Mouse (Mus musculus): Measurements from ENCODE around the gene Dnm3.

Dnm3 gene

GRCm38 (mm10) chr1:162247216-162247615 lies 230.6 kb downstream of the Dnm3 start:
- no peak for DNase-seq (ENCODE audit: low spot score)

GRCm38 (mm10) chr1:162243651-162243990 lies 234.2 kb downstream of the Dnm3 start:
- no peak for DNase-seq (ENCODE audit: low spot score)

DNA sequence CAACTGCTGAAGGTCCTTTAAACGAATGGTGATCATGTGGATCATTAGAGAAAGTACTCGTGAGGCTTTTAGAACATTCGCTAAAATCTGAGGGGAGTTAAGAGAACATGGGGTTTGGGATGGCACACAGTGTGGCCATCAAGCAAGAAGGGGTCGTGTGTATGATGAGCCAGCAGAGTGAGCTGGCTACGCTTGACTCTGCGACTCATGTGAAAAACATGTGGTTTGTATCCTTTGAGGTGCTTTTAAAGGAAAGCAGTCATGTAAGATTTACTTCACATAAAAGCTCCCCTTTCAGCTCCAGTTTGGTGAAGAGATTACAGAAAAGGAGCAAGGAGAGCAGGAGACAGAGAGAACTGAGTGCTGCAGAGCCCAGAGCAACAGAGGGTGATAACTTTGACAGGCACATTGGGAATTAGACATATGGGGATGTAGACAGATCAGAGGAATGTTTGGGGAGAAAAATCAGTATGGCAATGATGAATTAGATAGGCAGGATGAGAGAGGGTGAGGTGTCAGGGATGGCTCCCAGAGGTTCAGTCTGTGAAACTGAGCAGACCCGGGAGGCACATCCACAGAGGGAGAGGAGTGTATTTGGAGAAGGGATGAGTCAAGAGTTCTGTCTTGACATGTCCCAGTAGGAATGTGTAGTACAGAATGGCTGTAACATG lies 234.7 kb downstream of the Dnm3 start:
- no peak for DNase-seq (ENCODE audit: low spot score)

DNA sequence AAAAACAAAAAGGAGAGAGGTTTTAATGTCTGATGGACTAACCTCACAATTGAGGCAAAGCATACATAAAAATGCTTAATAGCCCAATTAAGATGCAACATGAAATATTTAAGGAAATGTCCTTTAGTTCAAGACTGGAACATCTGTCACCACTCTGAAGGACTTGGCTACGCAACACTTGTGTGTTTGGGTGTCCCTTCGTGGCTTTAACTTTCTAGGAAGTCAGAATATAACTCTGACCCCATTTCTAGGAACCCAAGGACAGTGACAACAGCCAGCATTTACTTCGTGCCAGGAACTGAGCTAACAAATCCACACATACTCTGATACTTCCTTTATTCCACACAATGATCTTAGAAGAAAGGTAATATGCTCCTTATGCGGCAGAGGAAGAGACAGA lies 237.1 kb downstream of the Dnm3 start:
- DNase-seq (ENCODE audit: low spot score), result no peak

DNA sequence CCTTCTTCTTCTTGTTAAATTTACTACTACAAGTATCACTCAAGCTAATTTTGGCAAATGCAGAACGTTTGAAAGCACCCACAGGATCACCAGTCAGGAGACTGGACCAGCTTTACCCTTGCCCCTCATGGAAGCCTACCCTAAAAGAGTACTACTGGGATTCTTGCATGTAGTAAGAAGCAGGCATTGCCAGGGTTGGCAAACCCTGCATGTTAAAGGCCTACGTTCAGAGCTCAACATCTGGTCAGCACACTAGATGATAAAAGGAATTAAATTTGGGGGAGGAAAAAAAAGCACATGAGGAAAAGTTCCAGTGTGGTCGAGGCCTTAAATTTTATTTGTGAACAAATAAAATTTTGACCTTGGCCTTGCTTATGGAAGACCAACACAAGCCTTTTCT lies 239.2 kb downstream of the Dnm3 start:
- no peak for DNase-seq (ENCODE audit: low spot score)

DNA sequence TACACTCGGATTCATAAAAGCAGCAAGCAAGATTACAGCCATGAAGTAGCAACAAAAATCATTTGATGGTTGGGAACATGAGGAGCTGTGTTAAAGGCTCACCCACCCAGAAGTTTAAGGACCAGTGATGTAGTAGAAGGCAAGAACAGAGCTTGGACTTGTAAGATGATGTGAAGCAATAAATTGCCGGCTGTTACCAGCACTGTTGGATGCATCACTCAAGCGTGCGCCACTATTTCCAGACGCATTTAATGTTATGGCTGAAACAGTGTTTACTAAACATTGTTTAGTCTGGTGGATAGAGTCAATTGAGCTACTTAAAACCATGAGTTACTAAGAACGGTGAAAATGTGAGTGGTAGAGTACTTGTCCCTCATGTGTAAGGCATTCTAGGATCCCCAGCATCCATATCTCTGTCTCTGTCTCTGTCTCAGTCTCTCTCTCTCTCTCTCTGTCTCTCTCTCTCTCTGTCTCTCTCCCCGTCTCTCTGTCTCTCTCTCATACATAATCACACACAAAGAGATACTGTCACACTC lies 241.1 kb downstream of the Dnm3 start:
- DNase-seq (ENCODE audit: low spot score), result no peak

GRCm38 (mm10) chr1:162225621-162226147 lies 252.2 kb downstream of the Dnm3 start:
- DNase-seq (ENCODE audit: low spot score), result no peak

GRCm38 (mm10) chr1:162224817-162225605 lies 252.8 kb downstream of the Dnm3 start:
- no peak for DNase-seq (ENCODE audit: low spot score)

DNA sequence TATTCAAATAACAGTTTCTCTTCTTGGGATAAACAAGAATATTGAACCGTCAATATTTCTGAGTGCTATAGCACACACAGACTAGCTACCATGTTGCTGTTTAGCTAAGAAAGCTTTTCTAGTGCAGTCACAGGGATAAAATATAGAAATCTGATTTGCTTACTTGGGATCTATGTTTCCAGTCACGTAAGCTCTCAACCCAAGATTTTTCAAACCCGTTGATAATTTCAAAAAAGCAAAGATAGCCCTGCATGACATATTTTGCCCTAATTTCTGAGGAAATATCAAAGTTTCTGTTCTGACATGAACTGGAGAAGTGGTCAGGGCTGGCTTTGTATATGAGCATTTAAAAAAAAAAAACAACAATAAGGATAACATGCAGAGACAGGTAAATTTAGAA lies 253.8 kb downstream of the Dnm3 start:
- no peak for DNase-seq (ENCODE audit: low spot score)

DNA sequence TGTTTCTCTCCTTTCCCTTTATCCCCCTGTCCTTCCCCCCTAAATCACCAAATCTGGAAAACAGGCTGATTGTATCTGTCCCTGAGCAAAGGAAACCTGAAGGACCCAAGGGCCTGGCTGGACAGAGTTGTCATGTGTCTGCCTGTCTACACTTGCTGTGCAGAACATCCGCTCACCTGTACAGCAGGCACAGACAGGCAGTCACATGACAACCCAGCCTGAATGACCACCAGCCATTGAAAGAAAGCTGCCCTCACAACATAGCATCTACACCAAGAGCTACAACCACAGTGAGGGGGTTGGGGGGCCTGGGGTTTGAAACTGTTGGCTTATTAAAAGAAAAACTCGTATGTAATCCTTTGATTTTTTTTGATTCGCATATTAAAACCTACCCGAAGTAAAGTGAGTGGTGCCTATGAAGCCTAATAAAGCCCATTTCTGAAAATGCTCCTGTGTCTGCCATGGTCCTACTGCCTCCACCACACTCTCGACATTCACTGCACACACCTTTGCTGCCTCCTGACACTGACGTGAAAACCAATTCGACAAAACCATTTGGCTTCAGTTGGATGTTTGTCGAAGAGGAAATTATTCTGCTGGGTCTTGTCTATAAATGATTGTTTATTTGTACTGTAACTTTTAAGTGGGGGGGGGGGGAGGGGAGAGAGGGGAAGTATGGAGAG lies 254.4 kb downstream of the Dnm3 start:
- DNase-seq (ENCODE audit: low spot score), result no peak

DNA sequence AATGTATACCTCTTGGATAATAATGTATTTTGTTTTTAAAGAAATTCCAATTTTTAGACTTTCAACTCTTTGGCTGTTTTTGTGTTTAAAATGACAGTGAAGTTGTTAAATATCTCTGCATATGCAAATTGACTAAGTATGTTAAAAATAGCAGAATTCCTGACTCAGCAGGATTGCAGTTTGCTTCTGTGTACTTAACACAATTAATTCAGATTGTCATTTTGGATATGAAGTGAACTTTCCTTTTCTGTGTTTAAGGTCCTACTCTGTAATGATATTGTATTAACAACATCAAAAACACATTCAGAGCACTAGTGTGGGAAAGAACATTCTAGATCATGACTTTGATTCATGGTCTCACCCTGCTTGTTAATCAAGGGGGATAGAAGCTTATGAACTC lies 255.5 kb downstream of the Dnm3 start:
- DNase-seq (ENCODE audit: low spot score), result no peak

GRCm38 (mm10) chr1:162221801-162222301 lies 256.0 kb downstream of the Dnm3 start:
- no peak for DNase-seq (ENCODE audit: low spot score)

DNA sequence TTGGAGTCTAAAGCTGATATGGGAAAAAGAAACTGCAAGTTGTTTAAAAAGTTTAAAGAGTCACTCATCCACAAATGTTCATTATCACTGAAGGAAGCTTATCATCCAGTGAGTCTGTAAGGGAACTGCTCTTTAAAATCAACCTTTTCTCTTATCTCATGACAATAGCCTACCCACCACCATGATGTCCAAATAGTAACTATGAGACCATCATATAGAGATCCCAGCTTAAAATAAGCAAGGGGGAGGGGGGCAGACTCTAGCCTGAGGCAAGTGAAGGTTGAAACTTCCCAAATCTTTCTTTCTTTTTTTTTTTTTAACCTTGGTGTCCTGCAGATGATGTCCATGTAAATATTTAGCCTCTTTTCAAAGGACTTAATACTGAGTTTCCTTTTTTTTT lies 256.9 kb downstream of the Dnm3 start:
- DNase-seq (ENCODE audit: low spot score), result no peak

DNA sequence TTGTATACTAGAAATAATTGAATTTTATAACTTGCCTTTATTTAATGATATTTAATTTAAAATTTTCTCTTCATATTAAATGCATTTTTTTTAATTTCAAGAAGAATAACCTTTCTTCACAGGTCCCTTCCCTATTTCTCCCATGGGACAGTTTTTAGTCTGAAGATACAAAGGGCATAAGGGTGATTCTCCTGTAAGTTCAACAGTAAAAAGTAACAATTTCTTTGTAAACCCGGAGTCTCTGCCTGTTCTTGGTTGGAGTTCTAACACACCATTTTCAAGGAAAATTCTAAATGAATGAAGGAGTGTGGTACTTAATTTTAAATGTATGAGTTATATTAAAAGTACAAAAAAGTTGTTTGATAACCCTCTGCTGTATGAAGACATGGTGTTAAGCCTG lies 258.1 kb downstream of the Dnm3 start:
- no peak for DNase-seq (ENCODE audit: low spot score)

DNA sequence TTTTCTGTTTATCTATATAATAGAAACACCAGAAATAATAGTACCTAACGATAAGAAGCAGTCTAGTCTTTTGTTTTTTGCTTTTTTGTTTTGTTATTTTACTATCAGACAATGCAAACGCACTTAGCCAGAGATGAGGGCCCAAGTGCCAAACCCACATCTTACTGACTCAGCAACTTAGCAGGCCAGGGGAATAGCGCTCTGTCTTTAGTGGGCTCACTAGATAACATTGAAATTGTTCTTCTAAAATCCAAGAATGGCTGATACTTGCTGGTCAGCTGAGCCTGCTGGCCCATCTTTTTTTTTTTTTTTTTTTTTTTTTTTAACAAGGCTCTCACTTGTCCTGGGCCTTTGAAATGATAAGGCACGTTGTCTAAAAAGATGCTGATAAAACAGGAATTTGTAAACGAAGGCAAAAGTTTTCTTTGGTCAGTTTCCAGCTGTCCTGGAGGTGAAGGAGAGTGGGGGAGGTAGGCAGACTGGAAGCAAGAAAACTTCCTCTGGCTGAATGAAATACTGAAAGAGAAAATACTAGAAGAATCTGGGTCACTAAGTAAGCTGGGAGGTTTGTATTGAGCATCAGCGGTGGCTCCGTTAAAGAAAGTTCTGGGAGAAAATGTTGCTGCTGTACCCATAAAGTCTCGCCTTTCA lies 259.2 kb downstream of the Dnm3 start:
- DNase-seq (ENCODE audit: low spot score), result no peak

GRCm38 (mm10) chr1:162217340-162217974 lies 260.4 kb downstream of the Dnm3 start:
- DNase-seq (ENCODE audit: low spot score), result no peak

DNA sequence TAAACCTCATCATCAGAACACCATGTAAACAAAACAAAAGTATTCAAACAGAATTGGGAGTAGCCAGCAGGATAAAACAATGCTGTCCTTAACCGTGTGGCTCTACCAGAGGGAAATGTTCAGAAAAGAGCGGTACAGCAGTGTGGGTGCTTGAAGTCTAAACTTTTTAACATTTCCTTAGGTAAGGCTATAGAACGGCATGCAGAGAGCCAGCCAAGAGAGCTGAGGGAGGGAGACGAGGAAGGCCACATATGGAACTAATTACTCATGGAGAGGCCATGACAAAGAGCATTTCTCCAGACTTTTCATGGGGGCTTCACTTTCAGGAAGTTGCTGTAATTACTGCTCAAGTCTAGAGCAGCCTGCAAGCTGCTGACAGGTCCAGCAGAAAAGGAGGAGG lies 261.2 kb downstream of the Dnm3 start:
- DNase-seq (ENCODE audit: low spot score), result no peak

GRCm38 (mm10) chr1:162215743-162216142 lies 262.1 kb downstream of the Dnm3 start:
- DNase-seq (ENCODE audit: low spot score), result no peak

GRCm38 (mm10) chr1:162213066-162213465 lies 264.8 kb downstream of the Dnm3 start:
- DNase-seq (ENCODE audit: low spot score), result no peak

GRCm38 (mm10) chr1:162210529-162210928 lies 267.3 kb downstream of the Dnm3 start:
- DNase-seq (ENCODE audit: low spot score), result no peak

DNA sequence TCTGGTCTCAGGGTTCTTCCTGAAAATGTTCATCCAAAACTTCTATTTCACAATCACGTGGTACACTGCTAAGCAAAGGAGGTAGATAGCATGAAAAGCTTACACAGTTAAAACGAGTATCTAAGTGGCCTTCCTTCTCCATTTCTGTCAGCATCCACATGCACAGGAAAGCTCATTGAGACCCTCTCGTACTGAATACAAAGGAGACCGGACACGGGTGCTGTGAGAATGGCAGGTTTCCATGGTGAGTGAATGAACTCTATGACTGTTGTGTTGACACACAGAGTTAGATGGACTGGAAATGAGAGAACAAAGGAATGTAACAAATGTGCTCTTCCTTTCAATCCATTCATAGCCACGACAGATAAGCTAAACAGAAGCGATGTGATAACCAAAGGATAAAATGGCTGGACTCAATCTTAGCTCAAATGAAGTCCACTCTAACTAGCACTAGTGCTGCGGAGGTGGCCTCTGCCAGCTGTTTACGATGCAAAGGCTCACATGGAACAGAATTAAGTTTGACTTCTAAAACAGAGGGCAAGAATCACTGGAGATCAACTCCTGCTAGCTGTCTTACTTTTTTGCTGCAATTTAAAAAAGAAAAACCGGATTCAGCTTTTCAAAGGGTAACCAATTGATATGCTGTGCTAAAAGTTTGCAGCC lies 268.2 kb downstream of the Dnm3 start:
- no peak for DNase-seq (ENCODE audit: low spot score)

Data from layer of hippocampus, adult 9-10 months (tissue).